Mouse (Mus musculus): ENCODE data around the gene Arhgap33.

GRCm38 (mm10) chr7:30533941-30534632 lies 773 bp downstream of the Arhgap33 start:
- TF ChIP-seq EP300 (IDR thresholded peaks at IDR 0.05), result no peak
- no peak for TF ChIP-seq CTCF (IDR thresholded peaks at IDR 0.05)
